Mouse (Mus musculus): ENCODE data around the gene Qser1.

DNA sequence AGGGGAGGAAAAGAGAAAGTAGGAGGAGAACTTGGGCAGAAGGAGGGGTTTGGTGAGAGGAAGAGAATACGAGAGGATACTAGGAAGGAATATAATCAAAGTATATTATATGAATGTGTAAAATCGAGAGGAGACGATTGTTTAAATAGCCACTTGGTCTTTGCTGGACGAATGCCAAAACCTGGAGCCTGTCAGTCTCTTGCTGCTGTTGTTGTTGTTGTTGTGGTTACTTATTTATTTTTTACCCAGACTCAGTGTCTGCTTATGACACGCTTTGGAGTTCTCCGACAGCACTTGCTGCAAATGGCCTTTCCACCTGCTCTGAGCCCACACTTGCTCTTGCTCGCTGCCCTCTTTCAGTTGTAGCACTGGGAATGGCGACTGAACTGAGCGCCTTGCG, 43.9 kb upstream of the Qser1 start:
- TF ChIP-seq EP300 (IDR thresholded peaks at IDR 0.05) (no peak), CTCF (IDR thresholded peaks at IDR 0.05) (no peak)
